Mouse (Mus musculus) c-Kit-positive CD71-negative TER-119-negative erythroid progenitor cells, embryonic 14.5 days (primary cell): ENCODE results near the gene Zbtb41.

Experiments
- DNase-seq: peaks from one replicate; pipeline ENCODE4 v3.0.0-alpha.2; 2013; ENCODE audit warnings: low read depth

Gene Zbtb41

DNA sequence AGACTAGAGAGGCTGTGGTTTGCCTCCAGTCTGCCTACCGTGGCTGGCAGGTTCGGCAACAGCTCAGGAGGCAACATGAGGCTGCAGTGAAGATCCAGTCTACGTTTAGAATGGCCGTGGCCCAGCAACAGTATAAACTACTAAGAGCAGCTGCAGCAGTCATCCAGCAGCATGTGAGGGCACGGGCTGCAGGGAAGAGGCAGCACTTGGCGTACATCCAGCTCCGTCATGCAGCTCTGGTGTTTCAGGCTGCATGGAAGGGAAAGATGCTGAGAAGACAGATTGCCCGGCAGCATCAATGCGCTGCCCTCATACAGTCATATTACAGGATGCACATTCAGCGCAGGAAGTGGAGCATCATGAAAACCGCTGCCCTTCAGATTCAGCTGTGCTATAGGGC, 56.8 kb downstream of the Zbtb41 start:
- DNase-seq: no peak

DNA sequence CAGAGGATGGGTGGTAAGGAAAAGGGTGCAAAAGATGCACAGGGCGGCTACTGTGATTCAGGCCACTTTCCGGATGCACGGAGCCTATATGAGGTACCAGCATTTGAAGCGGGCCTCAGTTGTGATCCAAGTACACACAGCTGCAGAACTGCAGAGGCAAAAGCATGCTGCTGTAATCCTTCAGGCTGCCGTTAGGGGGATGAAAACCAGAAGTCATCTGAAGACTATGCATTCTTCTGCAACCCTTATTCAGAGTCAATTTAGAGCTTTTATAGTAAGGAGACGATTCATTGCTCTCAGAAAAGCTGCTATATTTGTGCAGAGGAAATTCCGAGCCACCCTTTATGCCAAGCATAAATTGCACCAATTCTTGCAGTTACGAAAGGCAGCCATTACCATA, 58.2 kb downstream of the Zbtb41 start:
- DNase-seq: no peak

DNA sequence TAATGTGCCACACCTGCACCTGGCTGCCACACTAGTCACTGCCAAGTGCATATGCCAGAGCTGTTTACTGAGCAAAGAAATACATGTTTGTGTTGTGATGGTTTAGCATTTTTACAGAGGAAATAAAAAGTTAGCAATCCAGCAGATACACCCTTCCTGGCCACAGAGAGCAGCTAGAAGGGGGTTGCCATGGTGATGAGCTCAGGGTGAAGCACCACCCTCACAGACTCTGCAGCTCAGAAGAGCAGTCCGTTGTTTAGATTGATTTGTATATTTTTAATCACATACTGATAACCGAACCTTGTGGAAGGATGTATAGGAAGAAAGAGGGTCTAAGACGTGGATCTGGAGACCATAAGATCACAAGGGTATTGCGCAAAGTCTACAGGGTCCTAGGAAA, 59.1 kb downstream of the Zbtb41 start:
- no peak for DNase-seq

- no peak for DNase-seq
These were observed 72.5 kb downstream of the Zbtb41 start for GRCm38 (mm10) chr1:139494630-139495029.

GRCm38 (mm10) chr1:139495408-139495807, 73.3 kb downstream of the Zbtb41 start:
- DNase-seq: no peak

GRCm38 (mm10) chr1:139496212-139496611, 74.1 kb downstream of the Zbtb41 start:
- no peak for DNase-seq

- no peak for DNase-seq
These were observed 77.7 kb downstream of the Zbtb41 start for GRCm38 (mm10) chr1:139499751-139500150.

GRCm38 (mm10) chr1:139501258-139501752, 79.2 kb downstream of the Zbtb41 start, which contains the start of gene F13b:
F13b (plus strand) TSS chr1:139501702.
- no peak for DNase-seq
